Mouse (Mus musculus): ENCODE data around the gene Gm21985.

DNA sequence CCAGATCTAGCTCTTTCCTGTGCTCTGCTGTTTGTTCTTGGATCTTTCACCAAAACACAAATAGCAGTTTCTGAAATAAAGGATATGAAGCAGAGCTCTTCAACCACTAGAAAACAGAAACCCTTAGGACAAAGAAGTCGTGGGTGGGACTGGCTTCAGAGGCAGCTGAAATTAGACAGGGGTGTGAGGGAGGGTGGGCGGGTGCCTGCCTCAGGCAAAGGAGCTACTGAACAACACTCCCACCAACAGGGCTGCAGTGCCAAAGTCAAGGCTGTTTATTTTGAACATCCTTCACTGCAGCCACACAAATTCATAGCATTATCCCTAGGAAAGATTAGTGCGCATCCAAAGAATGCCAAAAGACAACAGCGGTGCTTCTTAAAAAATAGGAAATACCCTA, 41.8 kb upstream of the Gm21985 start:
- TF ChIP-seq CTCF (IDR thresholded peaks at IDR 0.05; ENCODE audit: extremely low read depth, insufficient read length, insufficient replicate concordance, low read depth, low read length): no peak
- no peak for TF ChIP-seq POLR2A (IDR thresholded peaks at IDR 0.05; ENCODE audit: low read depth, low read length)
